Mouse (Mus musculus) kidney, adult 2 months (tissue): ENCODE results near the gene Rin3. TPM values are rescaled to one million over a fixed set of nuclear protein-coding genes. Genes with fewer than 3 reads are reported as not detected.
A peak's percentile ranks its signal among the peaks of the same experiment; 100 is the strongest.

Experiments
- DNase-seq: peaks from one replicate; pipeline ENCODE4 v3.0.0; 2021
- H3K27ac ChIP-seq: fragments of 200-500 bp; 2 replicates; pipeline ENCODE4 v1.5.1; 2012; ENCODE audit warnings: low read depth, low read length, control low read depth, inconsistent platforms; ENCODE audit not compliant: insufficient read depth
- H3K27me3 ChIP-seq: fragments of 200-500 bp; replicated peaks from 2 replicates; pipeline ENCODE4 v1.6.1; 2012; ENCODE audit warnings: mild to moderate bottlenecking, moderate library complexity, low read length, inconsistent platforms; ENCODE audit not compliant: control insufficient read depth, insufficient read depth
- H3K36me3 ChIP-seq: fragments of 200-500 bp; 2 replicates; pipeline ENCODE4 v1.6.1; 2012; ENCODE audit warnings: mild to moderate bottlenecking, moderate library complexity, low read length, inconsistent platforms; ENCODE audit not compliant: control insufficient read depth, insufficient read depth
- H3K4me1 ChIP-seq: fragments of 200-500 bp; 2 replicates; pipeline ENCODE4 v1.6.1; 2011; ENCODE audit warnings: low read length; ENCODE audit not compliant: control insufficient read depth, insufficient read depth
- H3K4me3 ChIP-seq: fragments of 200-500 bp; 2 replicates; pipeline ENCODE4 v1.5.1; 2011; ENCODE audit warnings: mild to moderate bottlenecking, low read depth, low read length, control low read depth; ENCODE audit not compliant: insufficient read depth
- CTCF ChIP-seq: fragments of 200-500 bp; conservative IDR thresholded peaks from 2 replicates; pipeline ENCODE4 v1.5.1; 2011; ENCODE audit warnings: low read depth, mild to moderate bottlenecking, control low read depth, low read length, moderate library complexity, mixed read lengths; ENCODE audit not compliant: insufficient read depth, insufficient read length
- POLR2A ChIP-seq: fragments of 200-500 bp; IDR thresholded peaks from one replicate; pipeline ENCODE4 v1.6.1; 2011; ENCODE audit warnings: low read depth, low read length, control low read depth
- whole genome bisulfite sequencing: fragments of 180-500 bp; shearing (Covaris S2); methylation state at CpG from one replicate; pipeline ENCODE4 v1.1.7; 2018; 5-methylcytosine and 5-hydroxymethylcytosine counted together
- polyA plus RNA-seq: library from polyadenylated mRNA; depleted of rRNA; stranded (reverse); fragments of >200 nt; gene quantifications from 2 replicates; pipeline ENCODE4 v1.2.3, GENCODE M21; 2012

The Rin3 gene
- polyA plus RNA-seq, 1 experiment: 15.4 TPM

DNA sequence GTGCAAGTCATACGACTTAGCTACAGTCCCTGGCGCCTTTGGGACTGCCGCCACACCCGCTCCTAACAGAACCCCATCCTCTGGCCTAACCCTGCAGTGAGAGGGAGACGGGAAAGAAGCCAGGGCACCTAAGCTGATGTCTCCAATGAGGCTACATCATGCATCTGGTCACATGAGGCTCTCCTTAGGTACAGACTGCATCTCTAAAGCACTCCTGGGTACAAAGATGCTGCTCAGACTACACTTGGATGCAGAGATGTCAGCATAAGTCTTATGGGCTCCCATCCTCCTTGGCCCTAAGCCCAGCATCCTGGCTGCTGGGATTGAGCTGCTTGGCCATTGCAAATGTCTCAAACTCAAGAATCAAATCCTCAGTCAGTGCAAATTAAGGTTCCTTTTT lies 146.8 kb downstream of the Rin3 start:
- WGBS: 89% methylated on average over 5 of the region's 5 CpGs
- Histone ChIP-seq H3K36me3 (no peaks in the 10 kb centered on the region), H3K4me1 (peaks cover 10% of the 10 kb centered on the region; the same call in 1 of the 2 replicates), H3K27ac (no peak overlapping the region), H3K27me3 (no peaks in the 10 kb centered on the region), H3K4me3 (no peak overlapping the region)
- no peak for DNase-seq
- TF ChIP-seq POLR2A (no peak), CTCF (no peak)

DNA sequence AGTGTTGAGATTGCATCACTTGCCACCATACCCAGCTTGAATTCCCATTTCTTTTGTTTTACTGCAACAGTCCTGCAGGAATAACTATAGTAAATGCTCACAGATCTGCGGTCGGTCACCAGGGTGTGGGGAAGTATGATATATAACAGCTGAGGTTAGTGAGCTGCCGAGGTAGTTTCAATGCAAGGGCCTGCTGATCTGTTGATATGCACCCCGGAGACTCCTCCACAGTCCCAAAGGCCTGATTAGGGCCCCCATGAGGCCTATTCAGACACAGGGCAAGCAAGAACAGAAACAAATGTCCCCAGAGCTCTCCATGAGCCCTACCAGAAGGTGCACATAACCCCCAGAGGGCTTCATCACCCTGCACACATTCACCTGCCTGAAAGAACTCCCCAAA lies 147.4 kb downstream of the Rin3 start:
- H3K36me3 ChIP-seq: no peaks in the 10 kb centered on the region
- peaks cover 10% of the 10 kb centered on the region; the same call in 1 of the 2 replicates for H3K4me1 ChIP-seq
- DNase-seq: no peak
- no peak for TF ChIP-seq POLR2A
- TF ChIP-seq CTCF: no peak
- 89% methylated on average over 4 of the region's 4 CpGs for WGBS
- no peaks in the 10 kb centered on the region for H3K27me3 ChIP-seq
- H3K27ac ChIP-seq: no peak overlapping the region
- no peak overlapping the region for H3K4me3 ChIP-seq

DNA sequence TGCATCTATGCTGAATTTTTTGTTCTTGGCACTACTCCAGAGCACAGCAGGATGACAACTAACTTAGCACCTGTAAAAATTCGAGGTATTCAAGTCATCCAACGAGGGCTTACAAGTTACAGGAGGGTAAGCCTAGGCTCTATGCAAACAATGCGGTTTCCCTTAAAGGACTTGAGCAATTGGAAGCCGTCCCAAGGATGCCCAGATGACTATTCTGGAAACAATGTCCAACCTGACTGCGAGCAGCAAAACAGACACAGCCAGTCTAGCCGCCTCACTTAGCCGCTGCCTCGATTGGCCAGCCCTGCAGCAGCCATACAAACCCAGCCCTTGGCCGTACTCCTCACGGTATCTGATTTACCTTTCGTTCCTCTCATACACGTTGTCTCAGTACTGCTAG lies 149.4 kb downstream of the Rin3 start:
- TF ChIP-seq CTCF: no peak
- TF ChIP-seq POLR2A: no peak
- no peaks in the 10 kb centered on the region for H3K36me3 ChIP-seq
- H3K4me1 ChIP-seq: peaks cover 10% of the 10 kb centered on the region; the same call in 1 of the 2 replicates
- H3K27me3 ChIP-seq: no peaks in the 10 kb centered on the region
- WGBS: 66% methylated on average over 12 of the region's 12 CpGs
- H3K4me3 ChIP-seq: no peak overlapping the region
- H3K27ac ChIP-seq: no peak overlapping the region
- peak; percentile 40 for DNase-seq

DNA sequence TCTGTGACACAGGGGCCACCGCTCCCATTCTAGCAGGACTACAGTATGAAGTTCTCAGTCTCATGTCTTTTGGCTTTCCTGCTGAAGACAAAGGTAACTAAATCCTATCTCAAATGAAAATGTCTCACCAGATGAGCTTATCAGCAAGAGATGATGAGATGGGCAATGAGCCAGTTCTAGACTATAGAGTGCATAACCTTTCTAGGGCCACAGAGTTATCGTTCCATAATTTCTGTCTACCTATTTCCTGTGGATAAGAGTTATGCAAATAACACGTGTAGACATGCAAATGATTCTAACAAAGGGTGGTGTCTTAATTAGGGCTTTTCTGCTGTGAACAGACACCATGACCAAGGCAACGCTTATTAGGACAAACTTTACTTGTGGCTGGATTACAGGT lies 151.3 kb downstream of the Rin3 start:
- no peaks in the 10 kb centered on the region for H3K27me3 ChIP-seq
- TF ChIP-seq CTCF: no peak
- no peak for TF ChIP-seq POLR2A
- no peak overlapping the region for H3K4me3 ChIP-seq
- no peak for DNase-seq
- WGBS: 83% methylated on average over 4 of the region's 4 CpGs
- H3K36me3 ChIP-seq: no peaks in the 10 kb centered on the region
- H3K4me1 ChIP-seq: peaks cover 10% of the 10 kb centered on the region; the same call in 1 of the 2 replicates
- H3K27ac ChIP-seq: no peak overlapping the region

DNA sequence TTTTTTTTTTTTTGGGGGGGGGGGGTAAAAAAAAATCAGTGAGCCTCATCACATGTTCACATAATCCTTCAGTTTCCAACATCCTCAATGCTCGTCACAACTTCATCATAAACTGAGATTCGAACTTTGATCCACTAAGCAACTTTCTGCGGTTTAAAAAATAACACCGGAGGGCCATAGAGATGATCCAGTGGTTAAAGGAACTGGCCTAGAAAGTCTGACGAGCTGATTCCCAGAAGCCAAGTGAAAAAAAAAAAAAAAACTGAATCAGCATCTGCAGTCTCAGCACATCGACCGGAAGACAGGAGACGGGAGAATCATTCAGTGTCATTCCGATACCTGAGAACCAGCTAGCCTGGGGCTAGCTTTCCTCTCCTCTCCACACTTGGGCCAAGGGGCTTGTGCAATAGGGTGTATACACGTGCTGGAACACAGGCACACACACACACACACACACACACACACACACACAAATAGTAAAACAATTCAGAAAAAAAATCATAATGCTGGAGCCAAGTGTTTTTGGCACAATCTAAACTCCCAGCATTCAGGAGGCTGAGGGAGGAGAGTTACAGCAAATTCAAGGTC lies 154.2 kb downstream of the Rin3 start:
- 33% methylated on average over 10 of the region's 10 CpGs for WGBS
- Histone ChIP-seq H3K27me3 (no peaks in the 10 kb centered on the region), H3K4me3 (0 out of 2 replicates have a peak overlapping the region, but pooled peaks have one; percentile 11), H3K27ac (peak overlapping the region; percentile 89), H3K36me3 (no peaks in the 10 kb centered on the region), H3K4me1 (peaks cover 7% of the 10 kb centered on the region; the same call in 1 of the 2 replicates)
- peak; percentile 83 for DNase-seq
- no peak for TF ChIP-seq POLR2A
- TF ChIP-seq CTCF: no peak

DNA sequence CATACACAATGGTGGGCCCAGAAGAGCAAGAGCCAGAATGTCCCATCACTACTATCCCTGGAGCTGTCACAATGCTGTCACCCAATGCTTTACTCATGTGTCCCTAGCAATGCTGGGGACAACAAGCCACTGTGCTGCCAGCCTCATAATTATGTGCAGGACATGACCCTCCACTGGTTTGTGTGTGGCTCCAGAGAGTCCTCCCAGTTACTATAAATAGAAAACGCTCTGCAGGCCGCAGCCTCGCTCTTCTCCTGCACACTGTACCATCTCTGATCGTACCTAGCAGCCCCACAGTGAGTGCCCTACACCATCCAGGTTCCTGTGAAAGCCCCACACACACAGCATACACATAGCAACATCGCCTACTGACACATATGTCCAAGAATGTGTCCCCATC lies 155.1 kb downstream of the Rin3 start:
- Histone ChIP-seq H3K36me3 (no peaks in the 10 kb centered on the region), H3K27me3 (no peaks in the 10 kb centered on the region), H3K4me1 (no peaks in the 10 kb centered on the region; the same call in 1 of the 2 replicates), H3K4me3 (peak overlapping the region; percentile 39), H3K27ac (peak overlapping the region; percentile 77)
- TF ChIP-seq CTCF (no peak), POLR2A (no peak)
- 41% methylated on average over 5 of the region's 5 CpGs for WGBS
- DNase-seq: peak; percentile 53

DNA sequence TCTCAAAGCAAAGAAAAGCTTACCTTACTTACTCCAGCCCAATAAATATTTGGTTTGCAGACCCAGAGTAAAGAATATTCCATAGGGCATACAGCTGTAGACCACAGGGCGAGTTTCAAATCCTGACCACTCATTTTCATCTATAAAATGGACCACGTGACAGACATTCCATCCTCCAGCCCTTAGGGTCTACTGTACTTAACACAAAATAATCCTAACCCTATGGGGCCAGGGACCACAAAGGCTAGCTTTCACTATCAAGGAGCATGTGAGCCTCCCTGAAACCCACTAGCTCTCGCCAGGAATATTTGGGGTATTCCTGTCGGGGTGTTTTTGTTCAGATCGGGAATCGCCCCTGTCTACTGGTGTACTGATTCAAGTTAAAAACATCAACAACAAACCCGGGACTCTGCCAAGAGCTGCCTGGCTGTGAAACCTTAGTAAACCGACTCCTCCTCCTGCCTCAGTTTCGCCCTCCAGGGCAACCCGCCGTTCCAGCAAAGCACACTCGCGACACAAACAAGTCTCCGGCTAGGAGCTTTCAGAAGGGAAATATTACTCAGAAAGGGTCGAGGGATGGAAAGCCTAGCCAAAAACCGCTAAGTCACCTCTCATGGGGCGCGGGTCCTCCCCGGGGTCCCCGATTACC lies 156.3 kb downstream of the Rin3 start:
- WGBS: under 1% methylated on average over 20 of the region's 20 CpGs
- no peak for DNase-seq
- Histone ChIP-seq H3K36me3 (no peaks in the 10 kb centered on the region), H3K4me3 (peak overlapping the region; percentile 89), H3K27me3 (no peaks in the 10 kb centered on the region), H3K27ac (peak overlapping the region; percentile 77), H3K4me1 (no peaks in the 10 kb centered on the region; the same call in 1 of the 2 replicates)
- TF ChIP-seq CTCF: no peak
- TF ChIP-seq POLR2A: no peak
